Mouse (Mus musculus): ENCODE results near the gene Copa. TPM values are rescaled to one million over a fixed set of nuclear protein-coding genes. Genes with fewer than 3 reads are reported as not detected.

Copa gene
- polyA plus RNA-seq, 1 experiment from 2014 or later, result 161 TPM

DNA sequence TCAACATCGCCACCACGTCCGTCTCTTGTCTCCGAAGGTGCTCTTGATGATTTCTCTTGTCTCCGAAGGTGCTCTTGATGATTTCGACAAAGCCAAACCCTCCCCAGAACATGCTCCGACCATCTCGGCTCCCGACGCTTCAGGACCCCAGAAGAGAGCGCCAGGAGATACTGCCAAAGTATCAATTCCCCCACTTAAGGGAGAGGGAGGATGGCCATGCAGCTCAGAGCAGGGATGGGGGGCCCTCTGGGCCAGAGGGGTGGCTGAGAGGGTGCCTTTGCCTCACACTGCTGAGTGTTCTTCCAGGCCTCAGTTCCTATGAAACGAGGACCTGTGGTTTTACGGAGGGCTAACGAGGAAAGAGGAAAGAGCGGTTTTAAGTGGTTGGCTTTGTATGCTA lies 46.2 kb downstream of the Copa start:
- Histone ChIP-seq H3K27me3 (ENCODE audit: control insufficient read depth, insufficient read depth, low read length) (no peaks in the 10 kb centered on the region), H3K36me3 (replicated peaks; ENCODE audit: control insufficient read depth, insufficient read depth) (peaks cover 53% of the 10 kb centered on the region), H3K4me2 (replicated peaks) (no peak overlapping the region), H3K4me3 (replicated peaks; ENCODE audit: low read length) (no peak overlapping the region), H3K9ac (no peak overlapping the region), H3K27ac (no peak overlapping the region), H3K9me3 (ENCODE audit: control insufficient read depth, low read length) (no peaks in the 10 kb centered on the region), H3K4me1 (replicated peaks; ENCODE audit: control insufficient read depth, insufficient read depth, low read length) (peaks cover 8% of the 10 kb centered on the region)
- WGBS, result 95% methylated on average over 15 of the region's 15 CpGs
- DNase-seq (ENCODE audit: low spot score) (no peak), ATAC-seq (ENCODE audit: low FRiP score) (no peak)

DNA sequence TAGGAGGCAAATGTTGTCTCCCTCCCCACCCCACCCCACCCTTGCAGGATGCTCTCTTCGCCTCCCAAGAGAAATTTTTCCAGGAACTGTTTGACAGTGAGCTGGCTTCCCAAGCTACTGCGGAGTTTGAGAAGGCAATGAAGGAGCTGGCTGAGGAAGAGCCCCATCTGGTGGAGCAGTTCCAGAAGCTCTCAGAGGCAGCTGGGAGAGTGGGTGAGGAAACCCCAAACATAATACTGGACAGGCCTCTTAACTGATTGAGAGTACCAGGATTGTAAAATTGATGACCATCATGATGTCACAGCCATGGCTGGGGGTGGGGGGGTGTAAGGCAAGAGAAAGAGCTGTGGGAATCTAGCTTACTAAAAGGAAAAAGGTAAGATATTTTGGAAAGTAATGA lies 46.8 kb downstream of the Copa start:
- H3K4me3 ChIP-seq (replicated peaks; ENCODE audit: low read length), result no peak overlapping the region
- 67% methylated on average over 2 of the region's 2 CpGs for WGBS
- peaks cover 8% of the 10 kb centered on the region for H3K4me1 ChIP-seq (replicated peaks; ENCODE audit: control insufficient read depth, insufficient read depth, low read length)
- no peaks in the 10 kb centered on the region for H3K9me3 ChIP-seq (ENCODE audit: control insufficient read depth, low read length)
- no peaks in the 10 kb centered on the region for H3K27me3 ChIP-seq (ENCODE audit: control insufficient read depth, insufficient read depth, low read length)
- ATAC-seq (ENCODE audit: low FRiP score) (no peak), DNase-seq (ENCODE audit: low spot score) (no peak)
- H3K27ac ChIP-seq, result no peak overlapping the region
- H3K9ac ChIP-seq, result no peak overlapping the region
- H3K4me2 ChIP-seq (replicated peaks), result no peak overlapping the region
- H3K36me3 ChIP-seq (replicated peaks; ENCODE audit: control insufficient read depth, insufficient read depth), result peaks cover 59% of the 10 kb centered on the region

DNA sequence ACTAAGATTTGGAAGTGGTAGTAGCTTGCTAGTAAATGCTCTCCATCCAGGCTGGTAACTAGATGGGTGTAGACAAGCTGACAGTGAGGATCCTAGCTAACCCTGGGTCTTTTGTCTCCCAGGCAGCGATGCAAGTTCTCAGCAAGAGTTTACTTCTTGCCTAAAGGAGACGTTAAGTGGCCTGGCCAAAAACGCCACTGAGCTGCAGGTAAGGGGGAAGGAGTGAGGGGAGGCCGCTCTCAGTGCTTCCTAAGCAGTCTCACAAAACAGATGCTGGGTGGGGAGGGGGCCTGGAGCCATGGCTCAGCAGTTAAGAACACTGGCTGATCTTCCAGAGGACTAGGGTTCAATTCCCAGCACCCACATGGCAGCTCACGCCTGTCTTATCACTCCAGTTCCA lies 47.5 kb downstream of the Copa start:
- 97% methylated on average over 5 of the region's 5 CpGs for WGBS
- H3K36me3 ChIP-seq (replicated peaks; ENCODE audit: control insufficient read depth, insufficient read depth), result peaks cover 62% of the 10 kb centered on the region

DNA sequence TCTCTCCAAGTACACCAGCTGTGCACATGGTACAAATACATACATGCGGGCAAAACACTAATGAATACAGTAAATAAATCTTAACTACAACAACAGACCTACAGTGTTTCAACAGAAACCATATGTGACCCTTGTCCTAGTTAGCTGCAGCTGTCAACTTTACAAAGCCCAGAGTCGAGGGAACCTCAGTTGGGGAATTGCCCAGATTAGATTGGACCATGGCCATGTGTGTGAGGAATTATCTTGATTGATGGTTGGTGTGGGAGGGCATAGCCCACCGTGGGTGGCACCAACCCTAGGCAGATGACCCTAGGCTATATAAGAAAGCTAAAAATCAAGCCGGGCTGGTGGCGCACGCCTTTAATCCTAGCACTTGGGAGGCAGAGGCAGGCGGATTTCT lies 50.0 kb downstream of the Copa start:
- peaks cover 6% of the 10 kb centered on the region for H3K4me1 ChIP-seq (replicated peaks; ENCODE audit: control insufficient read depth, insufficient read depth, low read length)
- 87% methylated on average over 7 of the region's 7 CpGs for WGBS
- H3K27me3 ChIP-seq (ENCODE audit: control insufficient read depth, insufficient read depth, low read length), result no peaks in the 10 kb centered on the region
- H3K4me3 ChIP-seq (replicated peaks; ENCODE audit: low read length), result no peak overlapping the region
- ATAC-seq (ENCODE audit: low FRiP score), result no peak
- peaks cover 78% of the 10 kb centered on the region for H3K36me3 ChIP-seq (replicated peaks; ENCODE audit: control insufficient read depth, insufficient read depth)
- H3K9me3 ChIP-seq (ENCODE audit: control insufficient read depth, low read length), result no peaks in the 10 kb centered on the region
- H3K9ac ChIP-seq, result no peak overlapping the region
- no peak for DNase-seq (ENCODE audit: low spot score)
- H3K4me2 ChIP-seq (replicated peaks), result no peak overlapping the region
- H3K27ac ChIP-seq, result no peak overlapping the region

More for the DNA sequence above, 47.5 kb downstream of the Copa start:
- Histone ChIP-seq H3K9me3 (ENCODE audit: control insufficient read depth, low read length) (no peaks in the 10 kb centered on the region), H3K27ac (no peak overlapping the region), H3K27me3 (ENCODE audit: control insufficient read depth, insufficient read depth, low read length) (no peaks in the 10 kb centered on the region), H3K4me1 (replicated peaks; ENCODE audit: control insufficient read depth, insufficient read depth, low read length) (peaks cover 8% of the 10 kb centered on the region), H3K9ac (no peak overlapping the region), H3K4me2 (replicated peaks) (no peak overlapping the region), H3K4me3 (replicated peaks; ENCODE audit: low read length) (no peak overlapping the region)
- DNase-seq (ENCODE audit: low spot score), result no peak
- no peak for ATAC-seq (ENCODE audit: low FRiP score)

DNA sequence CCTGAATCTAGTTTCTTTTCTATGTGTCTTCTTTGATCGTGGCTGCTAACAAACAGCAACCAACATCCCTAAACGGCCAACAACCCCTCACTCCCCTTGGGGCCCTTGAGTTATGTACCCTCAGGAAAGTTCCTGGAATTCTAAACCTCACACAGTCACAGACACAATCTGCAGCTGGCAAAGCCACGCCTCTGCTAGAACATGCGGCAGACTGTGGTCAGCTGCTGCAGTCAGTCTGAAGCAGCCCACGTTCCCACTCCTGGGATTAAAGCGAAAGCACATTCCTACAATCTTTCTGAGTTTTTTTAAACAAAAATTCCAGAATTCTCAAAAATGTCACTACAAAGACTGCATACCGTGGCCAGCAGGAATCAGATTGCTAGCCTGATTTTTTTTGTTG lies 51.2 kb downstream of the Copa start:
- H3K4me1 ChIP-seq (replicated peaks; ENCODE audit: control insufficient read depth, insufficient read depth, low read length), result no peaks in the 10 kb centered on the region
- no peaks in the 10 kb centered on the region for H3K9me3 ChIP-seq (ENCODE audit: control insufficient read depth, low read length)
- no peak overlapping the region for H3K9ac ChIP-seq
- no peak for DNase-seq (ENCODE audit: low spot score)
- no peak overlapping the region for H3K4me2 ChIP-seq (replicated peaks)
- no peak overlapping the region for H3K4me3 ChIP-seq (replicated peaks; ENCODE audit: low read length)
- H3K27ac ChIP-seq, result no peak overlapping the region
- peaks cover 77% of the 10 kb centered on the region for H3K36me3 ChIP-seq (replicated peaks; ENCODE audit: control insufficient read depth, insufficient read depth)
- WGBS, result 91% methylated on average over 7 of the region's 7 CpGs
- no peak for ATAC-seq (ENCODE audit: low FRiP score)
- no peaks in the 10 kb centered on the region for H3K27me3 ChIP-seq (ENCODE audit: control insufficient read depth, insufficient read depth, low read length)

DNA sequence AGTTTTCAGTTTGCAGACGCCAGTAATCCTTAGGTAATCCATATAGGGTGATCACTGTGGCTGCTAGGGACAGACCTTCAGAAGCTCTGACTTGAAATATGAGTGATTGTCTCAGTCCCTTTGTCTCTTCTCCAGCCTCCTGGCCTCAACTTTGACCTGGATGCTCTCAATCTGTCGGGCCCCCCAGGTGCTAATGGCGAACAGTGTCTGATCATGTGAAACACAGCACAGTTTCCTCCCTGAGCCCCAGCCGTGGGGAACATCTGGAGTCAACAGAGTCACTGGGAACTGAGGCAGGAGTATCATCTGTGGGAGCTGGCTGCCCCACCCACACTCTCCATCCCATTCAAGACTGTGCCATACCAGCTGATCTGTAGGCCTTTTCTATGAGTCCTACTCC lies 51.7 kb downstream of the Copa start:
- H3K4me3 ChIP-seq (replicated peaks; ENCODE audit: low read length), result no peak overlapping the region
- WGBS, result 90% methylated on average over 4 of the region's 4 CpGs
- no peak overlapping the region for H3K9ac ChIP-seq
- H3K4me2 ChIP-seq (replicated peaks), result no peak overlapping the region
- H3K27ac ChIP-seq, result no peak overlapping the region
- H3K9me3 ChIP-seq (ENCODE audit: control insufficient read depth, low read length), result no peaks in the 10 kb centered on the region
- ATAC-seq (ENCODE audit: low FRiP score), result no peak
- H3K4me1 ChIP-seq (replicated peaks; ENCODE audit: control insufficient read depth, insufficient read depth, low read length), result no peaks in the 10 kb centered on the region
- DNase-seq (ENCODE audit: low spot score), result no peak
- H3K27me3 ChIP-seq (ENCODE audit: control insufficient read depth, insufficient read depth, low read length), result no peaks in the 10 kb centered on the region
- peaks cover 71% of the 10 kb centered on the region for H3K36me3 ChIP-seq (replicated peaks; ENCODE audit: control insufficient read depth, insufficient read depth)

DNA sequence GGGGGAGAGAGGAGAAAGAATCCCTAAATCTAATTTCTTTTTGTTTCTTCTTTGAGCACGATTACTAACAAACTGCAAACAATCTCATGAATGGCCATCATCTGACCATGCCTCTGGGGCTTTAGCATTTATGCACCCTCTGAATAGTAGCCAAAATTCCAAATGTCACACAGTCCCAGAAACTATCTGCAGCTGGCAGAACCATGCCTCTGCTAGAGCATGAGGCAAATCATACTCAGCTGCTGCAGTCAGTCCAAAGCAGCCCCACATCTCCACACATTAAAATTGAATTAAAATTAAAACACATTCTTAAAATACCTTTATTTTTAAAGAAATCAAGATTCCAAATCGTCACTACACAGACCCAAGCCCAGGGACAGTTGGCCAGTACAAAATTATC lies 57.8 kb downstream of the Copa start:
- WGBS, result 82% methylated on average over 2 of the region's 2 CpGs
- no peaks in the 10 kb centered on the region for H3K27me3 ChIP-seq (ENCODE audit: control insufficient read depth, insufficient read depth, low read length)
- ATAC-seq (ENCODE audit: low FRiP score) (no peak), DNase-seq (ENCODE audit: low spot score) (no peak)
- no peak overlapping the region for H3K9ac ChIP-seq
- H3K27ac ChIP-seq, result no peak overlapping the region
- H3K36me3 ChIP-seq (replicated peaks; ENCODE audit: control insufficient read depth, insufficient read depth), result peaks cover 12% of the 10 kb centered on the region
- no peaks in the 10 kb centered on the region for H3K9me3 ChIP-seq (ENCODE audit: control insufficient read depth, low read length)
- no peak overlapping the region for H3K4me3 ChIP-seq (replicated peaks; ENCODE audit: low read length)
- no peak overlapping the region for H3K4me2 ChIP-seq (replicated peaks)
- H3K4me1 ChIP-seq (replicated peaks; ENCODE audit: control insufficient read depth, insufficient read depth, low read length), result no peaks in the 10 kb centered on the region

DNA sequence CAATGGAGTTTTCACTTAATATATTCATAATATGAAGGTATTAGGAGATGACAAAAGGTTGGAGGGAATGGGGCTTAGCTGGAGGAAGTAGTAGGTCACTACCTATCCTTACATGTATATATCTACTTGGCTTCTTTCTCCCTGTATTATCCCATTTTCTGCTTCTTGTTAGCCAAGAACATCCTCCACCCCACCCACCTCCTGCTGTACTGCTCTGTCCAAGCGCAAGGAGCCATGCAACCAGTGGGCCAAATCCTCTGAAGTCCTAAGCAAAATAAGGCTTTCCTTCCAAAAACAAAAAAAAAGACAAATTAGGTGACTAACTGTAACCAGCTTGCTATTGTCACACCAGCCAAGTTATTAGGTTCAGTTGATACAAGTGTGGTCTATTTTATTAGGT lies 58.5 kb downstream of the Copa start:
- no peaks in the 10 kb centered on the region for H3K27me3 ChIP-seq (ENCODE audit: control insufficient read depth, insufficient read depth, low read length)
- H3K9ac ChIP-seq, result no peak overlapping the region
- H3K4me3 ChIP-seq (replicated peaks; ENCODE audit: low read length), result no peak overlapping the region
- H3K36me3 ChIP-seq (replicated peaks; ENCODE audit: control insufficient read depth, insufficient read depth), result peaks cover 7% of the 10 kb centered on the region
- 89% methylated on average over 1 of the region's 1 CpGs for WGBS
- no peaks in the 10 kb centered on the region for H3K4me1 ChIP-seq (replicated peaks; ENCODE audit: control insufficient read depth, insufficient read depth, low read length)
- no peak overlapping the region for H3K27ac ChIP-seq
- ATAC-seq (ENCODE audit: low FRiP score) (no peak), DNase-seq (ENCODE audit: low spot score) (no peak)
- no peaks in the 10 kb centered on the region for H3K9me3 ChIP-seq (ENCODE audit: control insufficient read depth, low read length)
- no peak overlapping the region for H3K4me2 ChIP-seq (replicated peaks)

DNA sequence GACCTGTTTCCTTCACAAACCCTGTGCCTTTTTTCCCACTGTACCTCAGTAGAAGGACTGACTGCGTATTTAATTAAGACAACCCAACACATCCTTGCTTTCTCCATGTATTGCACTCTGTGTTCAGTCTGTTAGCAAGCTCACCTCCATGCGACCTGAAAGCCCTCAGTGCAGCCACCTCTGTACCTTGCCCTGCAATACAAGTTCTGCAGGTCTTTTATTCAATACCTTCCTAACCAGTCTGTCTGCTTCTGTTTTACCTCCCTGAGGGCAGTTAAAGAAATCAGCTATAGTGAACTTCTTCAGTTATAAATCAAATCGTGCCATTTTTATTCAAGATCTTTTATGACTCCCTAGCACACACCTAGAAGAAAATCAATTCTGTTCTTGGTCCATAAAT lies 59.2 kb downstream of the Copa start:
- Histone ChIP-seq H3K4me3 (replicated peaks; ENCODE audit: low read length) (no peak overlapping the region), H3K9me3 (ENCODE audit: control insufficient read depth, low read length) (no peaks in the 10 kb centered on the region), H3K4me1 (replicated peaks; ENCODE audit: control insufficient read depth, insufficient read depth, low read length) (no peaks in the 10 kb centered on the region), H3K36me3 (replicated peaks; ENCODE audit: control insufficient read depth, insufficient read depth) (0 out of 2 replicates have a peak, but pooled peaks cover under 1% of the 10 kb centered on the region), H3K27me3 (ENCODE audit: control insufficient read depth, insufficient read depth, low read length) (no peaks in the 10 kb centered on the region), H3K9ac (no peak overlapping the region), H3K27ac (no peak overlapping the region), H3K4me2 (replicated peaks) (no peak overlapping the region)
- WGBS, result 82% methylated on average over 3 of the region's 3 CpGs
- no peak for DNase-seq (ENCODE audit: low spot score)
- no peak for ATAC-seq (ENCODE audit: low FRiP score)

DNA sequence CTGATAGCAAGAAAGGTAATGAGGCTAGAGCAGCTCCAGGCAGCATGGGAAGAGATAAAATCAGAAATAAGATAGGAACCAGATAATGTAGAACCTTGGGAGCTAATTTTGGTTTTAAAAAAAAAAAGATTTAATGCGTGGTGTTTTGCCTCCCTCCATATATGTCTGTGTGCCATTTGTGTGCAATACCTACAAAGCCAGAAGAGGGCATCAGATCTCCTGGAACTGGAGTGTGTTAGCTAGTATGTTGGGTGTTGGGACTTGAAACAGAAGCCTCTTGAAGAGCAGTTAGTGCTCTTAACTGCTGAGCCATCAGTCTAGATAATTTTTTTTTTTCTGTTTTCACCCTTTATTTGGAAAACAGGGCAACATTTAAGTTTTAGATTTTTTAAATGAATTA lies 61.2 kb downstream of the Copa start:
- Histone ChIP-seq H3K27ac (no peak overlapping the region), H3K9ac (no peak overlapping the region), H3K4me1 (replicated peaks; ENCODE audit: control insufficient read depth, insufficient read depth, low read length) (no peaks in the 10 kb centered on the region), H3K36me3 (replicated peaks; ENCODE audit: control insufficient read depth, insufficient read depth) (no peaks in the 10 kb centered on the region), H3K9me3 (ENCODE audit: control insufficient read depth, low read length) (no peaks in the 10 kb centered on the region), H3K27me3 (ENCODE audit: control insufficient read depth, insufficient read depth, low read length) (no peaks in the 10 kb centered on the region), H3K4me3 (replicated peaks; ENCODE audit: low read length) (no peak overlapping the region), H3K4me2 (replicated peaks) (no peak overlapping the region)
- DNase-seq (ENCODE audit: low spot score) (peak; percentile 61), ATAC-seq (ENCODE audit: low FRiP score) (no peak)
- 33% methylated on average over 1 of the region's 1 CpGs for WGBS

Data from hindbrain, embryonic 14.5 days (tissue).